Mouse (Mus musculus): ENCODE results near the gene Cars2.
"Not testable (repeated sequence)": the region's sequence is repeated elsewhere in the genome, so short reads cannot be mapped to it uniquely, and the experiment has no call there.

The Cars2 gene

DNA sequence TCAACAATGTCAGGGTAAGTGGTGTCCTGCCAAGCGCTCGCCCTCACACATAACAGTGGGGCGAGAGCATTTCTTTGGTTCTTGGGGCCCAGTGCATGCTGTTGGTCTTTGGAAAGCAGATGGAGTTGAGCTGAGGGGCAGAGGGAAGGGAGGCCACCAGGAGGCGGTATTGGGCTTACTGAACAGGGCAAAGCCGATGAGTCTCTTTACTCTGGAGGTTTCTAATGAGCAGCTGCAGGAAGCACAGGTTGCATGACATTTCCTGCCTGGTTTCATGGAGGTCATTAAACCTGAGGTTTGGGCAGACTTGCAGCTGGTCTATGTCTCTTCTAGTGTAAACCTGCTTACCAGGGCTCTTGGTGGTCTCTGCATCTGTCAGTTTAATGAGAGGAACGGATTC lies 43.8 kb downstream of the Cars2 start:
- peak; percentile 37 for DNase-seq

DNA sequence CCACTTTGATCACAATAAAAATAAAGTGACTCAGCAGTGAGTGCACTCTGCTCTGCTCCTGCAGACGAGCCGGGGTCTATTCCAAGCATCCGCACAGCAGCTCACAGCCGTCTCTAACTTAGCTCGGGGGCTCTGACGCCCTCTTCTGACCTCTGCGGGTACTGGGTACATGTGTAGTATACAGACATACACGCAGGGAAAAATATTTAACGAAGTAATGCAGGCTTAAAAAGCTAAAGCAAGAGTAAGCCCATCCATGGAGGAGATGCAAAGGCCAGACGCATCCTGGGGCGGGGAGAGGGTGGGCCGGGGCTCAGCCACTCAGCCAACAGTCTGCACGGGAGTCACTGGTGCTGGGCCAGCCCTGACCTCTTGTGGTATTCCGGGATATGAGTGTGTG lies 44.5 kb downstream of the Cars2 start:
- no peak for DNase-seq

DNA sequence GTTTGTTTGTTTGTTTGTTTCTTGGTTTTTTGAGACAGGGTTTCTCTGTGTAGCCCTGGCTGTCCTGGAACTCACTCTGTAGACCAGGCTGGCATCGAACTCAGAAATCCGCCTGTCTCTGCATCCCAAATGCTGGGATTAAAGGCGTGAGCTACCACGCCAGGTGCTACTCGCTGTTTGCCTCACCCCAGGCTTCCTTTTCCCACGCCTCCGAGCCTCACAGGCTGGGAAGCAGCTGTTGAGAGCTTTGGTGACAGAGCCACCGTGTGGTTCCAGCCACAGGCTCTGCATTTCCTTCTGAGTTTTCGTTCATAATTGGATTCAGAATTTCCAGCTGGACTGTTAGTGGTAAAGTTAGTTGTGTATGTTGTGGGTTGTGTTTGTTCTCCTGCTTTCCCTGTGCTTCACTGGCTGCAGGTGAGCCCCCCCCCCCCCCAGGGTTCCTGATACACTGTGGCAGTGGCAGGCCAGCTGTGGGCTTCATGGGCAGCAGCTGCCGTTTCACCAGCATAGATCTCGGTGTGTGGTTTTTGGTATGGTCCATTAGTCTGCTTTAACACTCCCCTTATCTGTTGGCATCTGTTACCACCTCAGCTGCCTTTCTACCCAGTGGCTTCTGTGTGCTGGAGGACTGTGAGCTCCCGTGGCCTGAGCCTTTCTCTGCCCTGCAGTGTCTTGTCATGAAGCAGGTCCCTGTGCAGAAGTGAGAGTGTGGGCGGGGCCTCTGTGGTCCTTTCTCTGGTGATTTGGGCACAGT lies 46.9 kb downstream of the Cars2 start:
- no peak for DNase-seq

DNA sequence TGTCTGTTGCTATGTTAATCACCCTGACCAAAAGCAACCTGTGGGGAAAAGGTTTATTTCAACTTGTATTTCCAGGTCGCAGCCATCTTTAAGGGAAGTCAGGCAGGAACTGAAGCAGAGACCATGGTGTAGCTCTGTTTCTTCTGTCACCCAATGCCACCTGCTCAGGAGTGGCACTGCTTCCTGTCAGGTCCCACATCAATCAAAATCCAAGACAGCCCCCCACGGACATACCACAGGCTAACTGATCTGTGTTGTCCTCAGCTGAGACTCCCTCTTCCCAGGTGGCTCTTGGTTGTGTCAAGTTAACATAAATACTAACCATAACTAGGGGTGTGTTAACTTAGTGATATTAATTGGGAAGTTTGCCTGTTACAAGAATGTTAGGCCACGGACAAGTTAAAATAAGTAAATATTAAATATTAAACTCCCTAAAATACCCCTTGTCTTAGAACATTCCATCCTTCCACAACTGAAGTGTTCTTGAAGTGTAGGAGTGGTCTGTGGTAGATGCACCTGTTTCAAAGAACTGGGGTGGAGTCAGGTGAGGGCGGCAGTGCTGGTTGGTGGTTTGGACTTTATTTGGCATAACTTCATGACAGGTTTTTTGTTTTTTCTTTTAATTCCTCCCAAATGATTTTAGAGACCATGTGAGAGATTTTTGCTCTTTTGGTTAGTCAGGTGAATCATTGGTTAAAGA lies 51.6 kb downstream of the Cars2 start:
- no peak for DNase-seq

DNA sequence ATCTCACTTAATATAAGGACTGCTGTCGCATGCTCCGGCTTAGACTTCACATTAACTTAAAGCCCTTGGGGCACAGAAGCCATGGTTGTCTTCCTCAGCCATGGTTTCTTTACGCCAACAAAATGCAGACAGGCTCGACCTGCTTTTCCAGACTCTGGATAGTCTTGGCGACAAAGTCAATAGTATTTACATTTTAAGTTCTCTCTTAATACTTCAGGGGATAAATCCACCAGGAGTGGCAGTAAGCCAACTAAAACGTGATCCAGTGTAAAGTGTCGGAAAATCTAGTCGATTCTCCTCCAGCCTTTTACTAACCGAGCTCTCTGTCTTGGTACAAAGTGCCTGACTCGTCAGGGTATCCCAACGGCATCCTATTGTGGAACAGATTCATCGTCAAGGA lies 52.3 kb downstream of the Cars2 start:
- DNase-seq, result no peak

DNA sequence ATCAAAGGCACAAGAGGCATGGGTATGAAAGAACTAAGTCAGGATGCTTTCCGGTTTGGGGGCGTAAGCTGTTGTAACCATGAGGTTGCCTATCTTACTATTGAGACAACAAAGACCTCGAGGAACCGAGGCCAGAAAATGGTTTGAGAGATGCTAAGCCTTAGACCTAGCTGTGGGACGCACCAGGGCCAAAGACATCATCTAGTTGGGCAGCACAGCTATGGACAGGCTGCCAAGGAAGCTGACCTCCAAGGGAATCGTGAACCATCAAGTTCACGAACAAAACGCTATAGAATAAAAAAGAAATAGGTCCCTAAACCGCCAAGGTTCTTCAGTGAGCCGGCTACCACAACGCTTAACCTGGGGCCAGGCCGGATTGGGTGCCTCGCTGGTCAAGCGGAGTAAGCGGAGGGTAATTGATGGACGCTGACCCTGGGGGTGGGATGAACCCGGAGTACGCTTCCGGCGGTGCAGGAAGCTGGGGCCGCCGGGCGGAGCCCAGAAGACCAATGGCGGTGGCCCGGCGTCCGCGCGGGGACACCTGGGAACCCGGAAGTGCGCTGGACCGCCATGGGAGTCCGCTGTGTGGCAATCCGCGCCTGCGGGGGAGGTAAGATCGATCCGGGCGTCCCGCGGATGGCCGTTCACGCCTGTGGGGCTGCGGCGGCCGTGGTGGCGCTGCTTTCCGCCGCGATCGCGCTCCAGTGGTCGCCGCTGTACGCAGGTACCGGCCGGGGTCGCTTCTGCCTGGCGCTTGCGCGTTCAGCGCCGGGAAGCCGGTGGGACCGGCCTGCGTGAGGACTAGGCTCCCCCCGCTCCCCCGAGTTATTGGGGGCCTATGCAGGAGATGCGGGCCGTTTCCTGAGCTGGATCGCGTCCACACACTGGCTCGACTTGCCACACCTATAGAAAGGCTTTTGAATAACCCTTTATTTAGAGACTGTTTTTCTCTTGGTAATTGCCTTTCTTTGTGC lies 53.3 kb downstream of the Cars2 start, which contains the start of gene Naxd:
Gene Naxd (plus strand): TSS at position 490 of the 974 bp plus-strand sequence.
- peak; percentile 90 for DNase-seq

DNA sequence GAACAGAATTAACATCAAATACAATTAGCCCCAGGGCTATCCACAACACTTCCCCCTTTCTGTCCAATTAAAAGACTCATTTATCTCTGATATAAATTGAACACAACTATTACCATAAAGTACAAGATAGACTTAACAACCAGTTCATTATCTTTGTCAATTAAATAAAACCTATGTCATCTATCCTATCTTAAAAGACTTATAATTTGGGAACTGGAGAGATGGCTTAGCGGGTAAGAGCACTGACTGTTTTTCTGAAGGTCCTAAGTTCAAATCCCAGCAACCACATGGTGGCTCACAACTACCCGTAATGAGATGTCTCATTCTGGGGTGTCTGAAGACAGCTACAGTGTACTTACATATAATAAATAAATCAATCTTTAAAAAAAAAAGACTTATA lies 58.2 kb downstream of the Cars2 start:
- not testable (repeated sequence) for DNase-seq

DNA sequence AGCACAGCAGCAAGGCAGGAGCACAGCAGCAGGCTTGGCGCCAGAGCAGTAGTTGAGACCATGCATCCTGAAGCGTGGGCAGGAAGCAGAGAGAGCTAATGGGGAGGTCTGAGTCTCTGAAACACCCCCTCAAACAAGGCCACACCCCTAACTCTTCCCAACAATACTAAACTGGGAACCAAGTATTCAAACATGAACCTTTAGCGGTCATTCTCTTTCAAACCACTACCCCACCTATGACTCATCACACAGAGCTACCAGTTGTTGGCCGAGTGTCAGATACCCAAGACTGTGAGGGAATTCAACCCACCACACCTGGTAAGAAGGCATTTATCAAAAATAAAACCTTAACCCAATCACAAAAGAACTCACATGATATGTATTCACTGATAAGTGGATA lies 63.4 kb downstream of the Cars2 start:
- no peak for DNase-seq

DNA sequence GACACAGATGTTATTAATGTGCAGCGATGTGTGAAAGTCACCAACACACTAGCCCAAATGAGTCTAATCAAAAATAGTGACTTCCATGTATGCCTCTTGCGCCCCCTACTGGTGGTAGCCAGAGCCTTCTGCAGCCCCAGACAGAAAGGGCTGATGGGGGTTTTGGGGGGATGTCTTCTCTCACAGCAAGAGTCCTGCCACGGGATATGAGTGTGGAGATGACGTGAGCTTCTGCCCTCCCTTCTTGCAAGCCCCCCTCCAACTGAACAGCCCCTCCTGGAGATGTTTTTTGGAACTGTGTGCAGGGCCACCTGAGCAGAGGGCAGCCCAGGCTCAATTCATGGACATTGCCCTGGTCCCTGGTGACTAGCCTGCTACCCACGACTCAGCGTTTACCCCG lies 64.4 kb downstream of the Cars2 start:
- peak; percentile 67 for DNase-seq

DNA sequence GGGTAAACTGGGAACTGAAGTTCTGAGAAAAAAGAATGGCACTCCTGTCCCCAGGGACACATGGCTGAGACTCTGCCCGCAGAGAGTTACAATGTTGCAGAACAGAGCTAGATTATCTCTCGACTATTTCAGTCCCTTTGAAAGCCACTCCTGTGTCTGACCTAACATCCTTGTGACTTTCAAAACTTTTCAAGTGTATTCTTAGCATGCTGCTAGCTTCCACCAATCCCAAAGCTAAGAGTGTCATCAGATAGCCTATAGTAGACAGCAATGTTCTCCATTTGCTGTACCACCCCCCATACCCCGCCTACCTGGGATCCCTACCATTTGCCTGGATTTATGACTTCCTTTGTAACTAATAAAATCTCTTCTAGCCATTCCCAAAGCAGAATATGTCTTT lies 68.0 kb downstream of the Cars2 start:
- no peak for DNase-seq

DNA sequence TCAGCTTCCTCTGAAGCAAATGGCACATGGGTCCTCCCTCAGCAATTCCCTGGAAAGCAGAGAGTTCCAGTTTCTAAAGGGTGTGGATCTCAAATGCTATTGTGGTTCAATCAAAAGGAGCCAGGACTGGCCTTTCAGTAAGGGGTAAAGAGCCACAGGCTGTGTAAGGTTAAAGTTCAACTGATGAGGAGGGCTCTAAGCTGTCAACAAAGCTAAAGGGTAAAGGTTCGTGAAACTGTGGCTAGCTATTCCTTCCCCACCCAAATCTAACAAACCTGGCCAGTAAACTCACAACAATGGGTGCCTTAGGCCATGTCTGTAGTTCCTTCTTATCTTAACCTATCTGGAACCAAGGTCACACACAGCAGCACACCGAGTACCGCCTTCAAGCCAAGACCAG lies 68.7 kb downstream of the Cars2 start:
- no peak for DNase-seq

DNA sequence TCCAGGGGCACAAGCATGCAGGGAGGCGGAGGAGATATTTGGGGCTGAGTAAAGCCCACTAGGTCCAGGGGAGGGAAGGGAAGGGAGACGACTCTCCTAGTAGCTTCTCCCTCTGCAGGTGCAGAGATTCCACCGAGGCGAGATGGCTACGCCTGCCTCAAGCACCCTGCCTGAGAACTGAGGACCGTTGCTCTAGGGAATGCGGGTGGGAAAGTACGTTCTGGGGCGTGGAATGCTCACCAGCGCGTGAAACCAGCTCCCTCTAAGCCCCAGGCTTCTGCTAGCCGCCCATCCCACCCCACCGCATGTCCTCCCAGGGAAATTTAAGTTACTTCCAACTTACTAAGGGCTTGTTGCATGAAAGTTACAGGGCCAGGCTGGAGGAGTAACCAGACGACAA lies 71.0 kb downstream of the Cars2 start:
- no peak for DNase-seq

DNA sequence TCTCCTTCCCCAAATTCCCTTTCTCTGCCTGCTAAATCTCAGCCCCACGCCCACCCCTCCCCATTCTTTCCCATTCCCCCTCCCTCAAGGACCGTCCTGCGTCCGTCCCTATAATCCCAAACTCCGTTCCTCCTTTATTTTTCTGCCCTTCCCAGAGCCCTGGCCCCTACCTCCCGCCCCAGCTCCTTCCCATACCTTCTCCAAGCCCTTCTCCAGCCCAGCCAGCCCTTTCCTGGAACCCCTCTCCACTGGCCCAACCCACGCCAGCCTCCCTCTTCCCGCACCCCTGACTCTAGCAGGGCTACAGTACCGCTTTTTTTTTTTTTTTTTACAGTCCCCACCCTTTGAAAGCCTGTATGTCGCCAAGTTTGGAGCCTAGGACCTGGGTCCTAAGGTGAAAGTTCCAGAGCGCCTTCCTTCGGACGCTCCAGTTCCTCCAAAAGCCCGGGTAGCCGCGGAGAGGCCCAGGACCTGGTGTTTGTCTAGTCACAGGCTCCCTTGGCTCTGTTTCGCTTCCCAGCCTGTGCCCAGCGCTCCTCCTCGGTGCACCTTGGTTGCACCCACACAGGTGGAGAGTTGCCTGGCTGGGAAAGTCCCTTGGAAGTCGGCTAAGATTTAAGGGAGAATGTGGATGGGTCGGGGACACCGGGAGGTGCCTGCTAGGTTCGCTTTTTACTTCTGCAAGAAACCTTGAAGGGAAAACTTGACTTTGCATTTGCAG lies 71.6 kb downstream of the Cars2 start:
- no peak for DNase-seq

DNA sequence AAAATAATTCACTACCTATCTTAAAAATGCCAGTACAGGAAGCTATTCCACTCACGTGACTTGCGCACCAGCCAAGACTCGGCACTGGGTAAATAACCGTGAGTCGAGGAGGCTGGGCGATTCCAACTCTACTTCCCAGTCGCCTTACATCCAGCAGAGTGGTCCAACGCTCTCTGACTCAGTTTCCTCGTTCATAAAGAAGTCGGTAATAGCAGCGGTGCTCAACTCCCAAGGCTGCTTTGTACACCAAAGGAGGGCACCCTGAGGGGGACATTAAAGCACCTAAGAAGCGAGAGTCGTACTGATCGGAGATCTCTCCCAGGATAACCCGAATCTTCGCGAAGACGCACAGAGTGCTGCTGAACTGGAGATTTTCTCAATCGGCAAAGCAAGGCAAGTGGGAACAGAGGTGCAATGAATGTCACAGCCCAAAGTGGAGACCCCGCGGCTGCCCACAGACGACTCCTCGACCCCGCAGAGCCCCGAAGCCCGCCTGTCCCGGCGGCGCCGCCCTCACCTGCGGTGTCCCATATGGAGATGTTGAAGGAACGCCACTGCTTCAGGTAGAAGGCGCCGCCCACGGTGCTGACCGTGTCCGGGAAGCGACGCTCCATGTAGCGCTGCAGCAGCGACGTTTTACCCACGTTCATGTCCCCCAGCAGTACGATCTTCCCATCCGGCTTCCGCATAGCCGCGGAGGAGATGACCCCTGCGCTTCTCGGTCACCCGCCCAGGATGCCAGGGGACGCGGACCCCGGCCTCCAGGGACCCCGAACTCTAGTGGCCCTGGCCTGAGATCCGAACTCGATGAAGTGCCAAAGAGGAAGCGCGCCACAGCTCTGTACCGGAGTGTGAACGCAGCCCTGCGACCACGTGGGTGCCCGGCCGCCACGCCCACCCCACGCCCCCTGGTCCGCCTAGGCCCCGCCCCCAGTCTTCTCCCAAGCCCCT lies 72.5 kb downstream of the Cars2 start, which contains the start of gene Rab20:
Gene Rab20 (minus strand): TSS at position 900 of the 951 bp plus-strand sequence.
- DNase-seq, result peak; percentile 81

DNA sequence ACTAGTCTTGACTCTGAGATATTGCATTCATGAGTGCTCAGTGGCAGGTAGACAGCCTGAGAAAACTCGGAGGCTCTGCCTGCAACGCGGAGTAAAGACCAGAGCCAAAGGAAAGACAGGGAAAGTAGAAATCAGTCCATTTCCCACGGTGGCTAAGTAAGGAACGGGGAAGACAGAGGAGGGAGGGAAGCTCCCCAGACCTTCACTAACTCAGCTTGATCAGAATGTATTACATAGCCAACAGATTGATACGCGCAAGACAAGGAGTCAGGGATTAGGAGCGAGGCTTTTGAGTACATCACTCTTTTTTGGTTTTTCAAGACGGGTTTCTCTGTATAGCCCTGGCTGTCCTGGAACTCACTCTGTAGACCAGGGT lies 73.4 kb downstream of the Cars2 start:
- DNase-seq, result no peak

DNA sequence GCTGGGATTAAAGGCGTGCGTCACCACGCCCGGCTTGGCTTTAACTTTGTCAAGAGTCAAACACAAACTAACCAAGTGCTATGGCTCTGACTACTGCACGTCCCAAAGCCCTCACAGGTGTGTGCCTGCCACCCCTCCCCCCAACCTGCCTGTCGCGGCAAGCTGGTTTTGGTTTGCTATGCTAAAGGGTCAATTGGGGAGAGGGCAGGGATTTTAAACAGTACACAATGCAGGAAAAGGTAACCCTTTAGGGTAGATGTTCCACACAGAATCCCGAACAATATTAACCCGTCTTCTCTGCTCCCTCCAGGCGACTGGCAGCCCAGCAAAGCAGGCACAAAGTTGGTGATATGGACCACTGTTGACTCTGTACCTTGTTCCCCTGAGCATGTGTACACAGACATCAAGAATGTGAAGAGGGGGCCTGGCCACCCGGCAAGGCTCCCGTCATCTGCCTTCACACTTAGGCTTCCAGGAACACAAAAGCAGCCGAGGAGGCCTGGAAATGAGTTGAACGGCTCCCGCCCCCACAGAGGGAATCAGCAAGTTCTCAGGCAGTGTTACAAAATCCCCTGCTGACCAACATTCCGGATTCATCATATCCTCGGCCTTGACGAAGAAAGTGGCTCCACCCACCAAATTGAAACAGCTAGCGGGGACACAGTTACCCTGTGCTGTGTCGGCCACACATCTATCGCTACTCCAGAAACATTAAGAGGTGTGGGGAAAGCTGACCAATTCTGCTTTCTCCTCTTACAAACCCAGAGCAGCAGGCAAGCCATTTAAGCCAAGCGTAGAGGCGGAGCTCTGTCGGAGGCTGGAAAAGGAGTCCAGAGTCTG lies 74.0 kb downstream of the Cars2 start:
- DNase-seq, result peak; percentile 70

DNA sequence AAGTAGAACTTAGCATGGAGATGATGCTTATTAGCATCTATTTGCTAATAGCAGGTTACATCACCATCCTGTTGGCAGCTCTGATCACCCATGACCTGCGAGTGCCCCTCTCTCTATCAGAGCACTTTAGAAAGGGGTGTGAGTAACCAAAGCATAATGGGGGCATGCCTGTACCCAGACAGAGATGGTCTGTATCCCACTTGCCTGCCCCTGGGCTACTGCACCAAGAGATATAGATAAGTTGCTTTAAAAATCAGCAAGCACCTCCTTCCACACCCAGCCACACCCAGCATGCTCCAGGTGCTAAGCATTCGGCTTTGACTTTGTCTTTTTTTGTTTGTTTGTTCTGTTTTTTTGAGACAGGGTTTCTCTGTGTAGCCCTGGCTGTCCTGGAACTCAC lies 74.7 kb downstream of the Cars2 start:
- no peak for DNase-seq

DNA sequence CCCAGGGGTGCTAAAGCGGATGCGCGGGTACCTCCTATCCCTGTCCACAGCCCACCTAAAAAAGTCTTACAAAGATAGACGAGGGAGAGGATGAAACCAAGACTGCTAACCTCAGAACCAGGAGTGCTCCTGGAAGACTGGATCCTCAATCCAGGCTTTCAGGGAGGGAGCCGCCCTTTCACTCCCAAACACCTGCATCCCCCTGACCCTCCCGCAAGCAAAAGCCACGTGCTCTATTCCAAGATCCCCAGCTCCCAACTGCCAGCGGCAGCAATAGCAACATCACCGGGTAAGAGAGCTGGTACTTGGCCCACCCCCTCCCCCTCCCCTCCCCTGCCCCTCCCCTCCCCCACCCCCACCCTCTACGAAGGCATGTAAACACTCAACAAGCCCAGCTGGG lies 75.2 kb downstream of the Cars2 start:
- no peak for DNase-seq

DNA sequence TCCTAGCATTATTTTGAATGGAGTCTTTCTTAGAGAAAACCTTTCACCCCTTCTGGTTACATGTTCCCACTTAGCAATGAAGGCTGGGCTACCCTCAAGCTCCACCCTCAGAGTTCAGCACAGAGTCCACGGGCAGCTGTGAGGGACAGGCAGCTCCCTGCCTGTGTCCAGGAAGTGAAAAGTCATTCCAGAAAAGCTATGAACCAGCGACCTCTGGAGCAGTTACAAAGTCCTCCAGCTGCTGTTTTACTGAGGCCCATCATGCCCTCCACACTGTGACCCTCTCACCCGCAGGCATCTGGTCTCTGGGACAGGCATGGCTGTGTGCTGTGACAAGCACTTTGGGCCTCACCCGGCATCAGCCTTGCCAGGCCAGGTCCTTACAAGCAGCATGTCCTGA lies 77.5 kb downstream of the Cars2 start:
- peak; percentile 94 for DNase-seq

DNA sequence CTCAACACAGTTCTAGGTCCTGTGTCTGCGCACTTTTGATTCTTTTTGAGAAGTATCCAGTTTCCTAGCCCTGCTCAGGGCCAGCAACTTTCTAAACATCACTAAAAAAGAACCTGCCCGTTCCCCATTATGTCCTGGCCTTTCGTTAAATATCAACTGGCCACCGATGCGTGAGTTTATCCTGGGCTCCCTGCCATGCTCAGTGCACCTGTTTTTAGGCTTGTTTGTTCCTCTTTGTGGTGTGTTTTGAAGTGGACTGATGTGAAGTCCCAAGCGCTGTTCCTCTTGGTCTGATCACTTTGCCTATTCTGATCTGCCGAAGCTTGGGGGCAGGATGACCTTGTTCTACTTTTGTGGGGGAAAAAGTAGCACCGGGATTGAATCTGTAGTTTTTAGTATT lies 79.3 kb downstream of the Cars2 start:
- peak; percentile 90 for DNase-seq
